Mouse (Mus musculus): ENCODE measurements around the gene 2810004N23Rik. TPM values are rescaled to one million over a fixed set of nuclear protein-coding genes. Genes with fewer than 3 reads are reported as not detected.

Gene 2810004N23Rik
- total and polyA plus RNA-seq, 3 experiments, result 49.3 to 74.1 (median 52.6) TPM

DNA sequence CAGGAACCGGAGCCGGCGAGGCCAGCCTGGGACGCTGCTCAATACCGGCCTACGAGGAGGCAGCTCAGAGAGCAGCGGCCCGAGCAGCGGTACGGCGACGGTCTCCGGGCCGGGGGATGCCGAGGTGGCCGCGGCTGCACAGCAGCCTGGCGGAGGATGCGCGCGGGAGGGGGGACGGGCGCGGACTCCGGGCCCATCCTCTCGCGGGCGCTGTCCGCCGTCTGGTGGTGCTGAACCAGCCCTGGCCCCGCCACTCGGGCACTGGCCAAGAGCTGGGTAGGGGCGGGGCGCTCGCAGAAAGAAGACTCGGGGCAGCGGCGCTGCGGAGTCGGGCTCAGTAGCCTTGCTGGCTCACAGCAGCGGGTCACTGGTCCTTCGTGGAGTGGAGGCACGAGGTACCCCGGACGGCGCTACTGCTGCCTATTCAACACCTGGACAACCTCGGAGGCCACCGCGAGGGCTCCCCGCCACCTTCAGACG, 69.7 kb downstream of the 2810004N23Rik start:
- H3K4me3 ChIP-seq (ENCODE audit: low read depth, low read length), result no peak overlapping the region; the same call in 1 of the 2 replicates
- peaks cover 40% of the 10 kb centered on the region for H3K9me3 ChIP-seq (replicated peaks)
- ATAC-seq (ENCODE audit: extremely low read depth, insufficient number of reproducible peaks, low FRiP score, poor library complexity, severe bottlenecking) (no peak), DNase-seq (ENCODE audit: low spot score) (no peak)
- no peaks in the 10 kb centered on the region for H3K4me1 ChIP-seq (ENCODE audit: insufficient read depth, low read depth, low read length)
- TF ChIP-seq GATA2 (IDR thresholded peaks at IDR 0.05; ENCODE audit: borderline replicate concordance, low read depth, low read length) (no peak), GATA1 (IDR thresholded peaks at IDR 0.05; ENCODE audit: borderline replicate concordance, low read length) (no peak), POLR2AphosphoS5 (IDR thresholded peaks at IDR 0.05; ENCODE audit: insufficient replicate concordance, low read depth, low read length) (no peak), CTCF (IDR thresholded peaks at IDR 0.05; ENCODE audit: low read depth, low read length) (no peak), TAL1 (conservative IDR thresholded peaks at IDR 0.05; ENCODE audit: low read depth, low read length) (no peak)
- H3K27me3 ChIP-seq (ENCODE audit: insufficient read depth, low read length), result no peaks in the 10 kb centered on the region; the same call in 1 of the 2 replicates
- H3K36me3 ChIP-seq (replicated peaks), result no peaks in the 10 kb centered on the region

GRCm38 (mm10) chr8:124792708-124793107, 70.2 kb downstream of the 2810004N23Rik start, which contains the start of gene Trim67:
TSS of gene Trim67 (plus strand) at chr8:124793092.
- Histone ChIP-seq H3K4me1 (ENCODE audit: insufficient read depth, low read depth, low read length) (no peaks in the 10 kb centered on the region), H3K36me3 (replicated peaks) (no peaks in the 10 kb centered on the region), H3K27me3 (ENCODE audit: insufficient read depth, low read length) (no peaks in the 10 kb centered on the region; the same call in 1 of the 2 replicates), H3K9me3 (replicated peaks) (peaks cover 40% of the 10 kb centered on the region), H3K4me3 (ENCODE audit: low read depth, low read length) (peak within 1 kb of the TSS; percentile 27; the same call in 1 of the 2 replicates)
- ATAC-seq (ENCODE audit: extremely low read depth, insufficient number of reproducible peaks, low FRiP score, poor library complexity, severe bottlenecking) (no peak), DNase-seq (ENCODE audit: low spot score) (no peak)
- TF ChIP-seq TAL1 (conservative IDR thresholded peaks at IDR 0.05; ENCODE audit: low read depth, low read length), result no peak
- no peak for TF ChIP-seq GATA2 (IDR thresholded peaks at IDR 0.05; ENCODE audit: borderline replicate concordance, low read depth, low read length)
- TF ChIP-seq POLR2AphosphoS5 (IDR thresholded peaks at IDR 0.05; ENCODE audit: insufficient replicate concordance, low read depth, low read length), result no peak
- TF ChIP-seq CTCF (IDR thresholded peaks at IDR 0.05; ENCODE audit: low read depth, low read length), result no peak
- no peak for TF ChIP-seq GATA1 (IDR thresholded peaks at IDR 0.05; ENCODE audit: borderline replicate concordance, low read length)

DNA sequence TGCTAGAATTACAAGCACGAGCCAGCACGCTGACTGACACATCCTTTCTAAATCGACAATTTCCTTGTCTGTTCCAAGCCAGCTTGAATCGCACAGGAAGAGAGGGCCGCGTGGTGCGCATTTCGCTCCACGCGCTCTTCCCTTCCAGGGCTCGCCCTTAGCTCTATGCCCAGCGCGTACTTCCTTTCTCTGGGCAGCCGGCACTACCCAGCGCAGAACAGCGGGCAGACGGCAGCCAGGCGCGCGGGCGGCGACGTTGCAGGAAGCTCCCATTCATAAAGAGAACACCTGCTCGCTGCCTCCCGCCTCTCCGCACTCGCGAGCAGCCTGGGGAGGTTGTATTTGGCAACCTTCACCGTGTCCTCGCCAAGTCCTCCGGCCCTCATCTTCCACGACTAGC, 70.7 kb downstream of the 2810004N23Rik start:
- Histone ChIP-seq H3K4me1 (ENCODE audit: insufficient read depth, low read depth, low read length) (no peaks in the 10 kb centered on the region), H3K36me3 (replicated peaks) (no peaks in the 10 kb centered on the region), H3K27me3 (ENCODE audit: insufficient read depth, low read length) (no peaks in the 10 kb centered on the region; the same call in 1 of the 2 replicates), H3K4me3 (ENCODE audit: low read depth, low read length) (0 out of 2 replicates have a peak overlapping the region, but pooled peaks have one; percentile 9), H3K9me3 (replicated peaks) (peaks cover 40% of the 10 kb centered on the region)
- TF ChIP-seq POLR2AphosphoS5 (IDR thresholded peaks at IDR 0.05; ENCODE audit: insufficient replicate concordance, low read depth, low read length), result no peak
- TF ChIP-seq CTCF (IDR thresholded peaks at IDR 0.05; ENCODE audit: low read depth, low read length), result no peak
- TF ChIP-seq TAL1 (conservative IDR thresholded peaks at IDR 0.05; ENCODE audit: low read depth, low read length), result no peak
- TF ChIP-seq GATA2 (IDR thresholded peaks at IDR 0.05; ENCODE audit: borderline replicate concordance, low read depth, low read length), result no peak
- no peak for TF ChIP-seq GATA1 (IDR thresholded peaks at IDR 0.05; ENCODE audit: borderline replicate concordance, low read length)
- DNase-seq (ENCODE audit: low spot score) (no peak), ATAC-seq (ENCODE audit: extremely low read depth, insufficient number of reproducible peaks, low FRiP score, poor library complexity, severe bottlenecking) (no peak)

DNA sequence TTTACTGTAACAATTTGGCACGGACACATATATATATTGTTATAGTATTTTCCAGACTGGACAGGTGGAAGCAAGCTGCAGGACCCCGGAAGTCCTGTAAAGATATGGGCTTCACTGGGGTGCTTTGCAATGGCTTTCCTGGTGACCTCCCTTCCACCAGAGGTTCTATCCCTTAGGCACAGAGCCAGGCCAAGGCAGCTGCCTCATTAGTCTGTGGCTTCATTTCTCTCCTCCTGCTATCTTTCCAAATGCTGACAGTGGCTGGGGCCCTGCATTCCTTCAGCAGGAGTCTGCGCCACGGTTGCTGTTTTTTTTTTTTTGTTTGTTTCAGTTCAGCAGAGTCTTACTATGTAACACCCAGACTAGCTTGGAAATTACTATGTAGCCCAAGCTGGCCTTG, 71.2 kb downstream of the 2810004N23Rik start:
- no peak for TF ChIP-seq CTCF (IDR thresholded peaks at IDR 0.05; ENCODE audit: low read depth, low read length)
- H3K4me3 ChIP-seq (ENCODE audit: low read depth, low read length), result no peak overlapping the region
- peaks cover 40% of the 10 kb centered on the region for H3K9me3 ChIP-seq (replicated peaks)
- H3K4me1 ChIP-seq (ENCODE audit: insufficient read depth, low read depth, low read length), result no peaks in the 10 kb centered on the region
- DNase-seq (ENCODE audit: low spot score), result no peak
- H3K27me3 ChIP-seq (ENCODE audit: insufficient read depth, low read length), result no peaks in the 10 kb centered on the region; the same call in 1 of the 2 replicates
- no peak for ATAC-seq (ENCODE audit: extremely low read depth, insufficient number of reproducible peaks, low FRiP score, poor library complexity, severe bottlenecking)
- H3K36me3 ChIP-seq (replicated peaks), result no peaks in the 10 kb centered on the region

GRCm38 (mm10) chr8:124790676-124791075, 72.2 kb downstream of the 2810004N23Rik start:
- Histone ChIP-seq H3K9me3 (replicated peaks) (peaks cover 42% of the 10 kb centered on the region), H3K4me1 (ENCODE audit: insufficient read depth, low read depth, low read length) (no peaks in the 10 kb centered on the region), H3K36me3 (replicated peaks) (no peaks in the 10 kb centered on the region), H3K27me3 (ENCODE audit: insufficient read depth, low read length) (no peaks in the 10 kb centered on the region; the same call in 1 of the 2 replicates), H3K4me3 (ENCODE audit: low read depth, low read length) (no peak overlapping the region)
- no peak for DNase-seq (ENCODE audit: low spot score)
- no peak for TF ChIP-seq GATA1 (IDR thresholded peaks at IDR 0.05; ENCODE audit: borderline replicate concordance, low read length)
- TF ChIP-seq GATA2 (IDR thresholded peaks at IDR 0.05; ENCODE audit: borderline replicate concordance, low read depth, low read length), result no peak
- no peak for TF ChIP-seq POLR2AphosphoS5 (IDR thresholded peaks at IDR 0.05; ENCODE audit: insufficient replicate concordance, low read depth, low read length)
- no peak for TF ChIP-seq CTCF (IDR thresholded peaks at IDR 0.05; ENCODE audit: low read depth, low read length)
- TF ChIP-seq TAL1 (conservative IDR thresholded peaks at IDR 0.05; ENCODE audit: low read depth, low read length), result no peak
- ATAC-seq (ENCODE audit: extremely low read depth, insufficient number of reproducible peaks, low FRiP score, poor library complexity, severe bottlenecking), result no peak

Other genes starting within 250 kb of the 2810004N23Rik start
- 26.9 and 27.9 TPM in 2 replicates for gene 2310022B05Rik, start 199.8 kb downstream of the 2810004N23Rik start, total RNA-seq (2014; fragmentation: Nextera tagmentation)
- 5.8 and 7.2 TPM in 2 replicates for gene 2310022B05Rik, start 199.8 kb downstream of the 2810004N23Rik start, total RNA-seq (2017)
- gene 2310022B05Rik, start 199.8 kb downstream of the 2810004N23Rik start, polyA plus RNA-seq (2012), result 16.8 and 20.3 TPM in 2 replicates
- 26.2 and 35.1 TPM in 2 replicates for gene Ttc13, start 141.1 kb downstream of the 2810004N23Rik start, total RNA-seq (2014; fragmentation: Nextera tagmentation)
- gene Ttc13, start 141.1 kb downstream of the 2810004N23Rik start, total RNA-seq (2017), result 30.4 and 35.5 TPM in 2 replicates
- 6.8 and 9.2 TPM in 2 replicates for gene Ttc13, start 141.1 kb downstream of the 2810004N23Rik start, polyA plus RNA-seq (2012)
- 12.4 and 26.0 TPM in 2 replicates for gene Arv1, start 141.0 kb downstream of the 2810004N23Rik start, total RNA-seq (2014; fragmentation: Nextera tagmentation)
- gene Arv1, start 141.0 kb downstream of the 2810004N23Rik start, total RNA-seq (2017), result 4.2 and 5.0 TPM in 2 replicates
- 22.0 and 22.9 TPM in 2 replicates for gene Arv1, start 141.0 kb downstream of the 2810004N23Rik start, polyA plus RNA-seq (2012)
- gene Fam89a, start 111.3 kb downstream of the 2810004N23Rik start, total RNA-seq (2014; fragmentation: Nextera tagmentation), result not detected in 2 replicates
- gene Fam89a, start 111.3 kb downstream of the 2810004N23Rik start, total RNA-seq (2017), result 0.35 TPM in 1 of 2 replicates, not detected in the other
- not detected in 2 replicates for gene Fam89a, start 111.3 kb downstream of the 2810004N23Rik start, polyA plus RNA-seq (2012)
- gene Trim67, start 70.0 kb downstream of the 2810004N23Rik start, total RNA-seq (2014; fragmentation: Nextera tagmentation), result not detected in 2 replicates
- gene Trim67, start 70.0 kb downstream of the 2810004N23Rik start, total RNA-seq (2017), result 0.05 TPM in 1 of 2 replicates, not detected in the other
- gene Trim67, start 70.0 kb downstream of the 2810004N23Rik start, polyA plus RNA-seq (2012), result not detected in 2 replicates
- gene Gnpat, start 87 bp downstream of the 2810004N23Rik start, total RNA-seq (2014; fragmentation: Nextera tagmentation), result 125 and 146 TPM in 2 replicates
- 129 and 131 TPM in 2 replicates for gene Gnpat, start 87 bp downstream of the 2810004N23Rik start, total RNA-seq (2017)
- gene Gnpat, start 87 bp downstream of the 2810004N23Rik start, polyA plus RNA-seq (2012), result 80.5 and 128 TPM in 2 replicates
- gene Exoc8, start 34.6 kb upstream of the 2810004N23Rik start, total RNA-seq (2014; fragmentation: Nextera tagmentation), result 14.4 and 15.1 TPM in 2 replicates
- 22.8 and 24.8 TPM in 2 replicates for gene Exoc8, start 34.6 kb upstream of the 2810004N23Rik start, total RNA-seq (2017)
- 10.4 and 10.9 TPM in 2 replicates for gene Exoc8, start 34.6 kb upstream of the 2810004N23Rik start, polyA plus RNA-seq (2012)
- 42.4 and 43.5 TPM in 2 replicates for gene Sprtn, start 34.8 kb upstream of the 2810004N23Rik start, total RNA-seq (2014; fragmentation: Nextera tagmentation)
- 34.7 and 35.8 TPM in 2 replicates for gene Sprtn, start 34.8 kb upstream of the 2810004N23Rik start, total RNA-seq (2017)
- gene Sprtn, start 34.8 kb upstream of the 2810004N23Rik start, polyA plus RNA-seq (2012), result 13.0 and 21.7 TPM in 2 replicates
- gene Egln1, start 86.2 kb upstream of the 2810004N23Rik start, total RNA-seq (2014; fragmentation: Nextera tagmentation), result 39.3 and 40.8 TPM in 2 replicates
- gene Egln1, start 86.2 kb upstream of the 2810004N23Rik start, total RNA-seq (2017), result 31.8 and 33.8 TPM in 2 replicates
- 17.6 and 19.9 TPM in 2 replicates for gene Egln1, start 86.2 kb upstream of the 2810004N23Rik start, polyA plus RNA-seq (2012)
- 25.5 and 33.2 TPM in 2 replicates for gene Tsnax, start 149.9 kb upstream of the 2810004N23Rik start, total RNA-seq (2014; fragmentation: Nextera tagmentation)
- gene Tsnax, start 149.9 kb upstream of the 2810004N23Rik start, total RNA-seq (2017), result 45.8 and 49.7 TPM in 2 replicates
- gene Tsnax, start 149.9 kb upstream of the 2810004N23Rik start, polyA plus RNA-seq (2012), result 17.0 and 17.6 TPM in 2 replicates
- not detected in 2 replicates for gene Disc1, start 191.1 kb upstream of the 2810004N23Rik start, total RNA-seq (2014; fragmentation: Nextera tagmentation)
- gene Disc1, start 191.1 kb upstream of the 2810004N23Rik start, total RNA-seq (2017), result not detected in 2 replicates
- not detected in 2 replicates for gene Disc1, start 191.1 kb upstream of the 2810004N23Rik start, polyA plus RNA-seq (2012)

Measured in G1E (cell line).